In genomic region chr8:85699051-85699450, GRCm38 (mm10) we compare ENCODE assay signal across 8 mouse cellular contexts. TPM values are rescaled to one million over a fixed set of nuclear protein-coding genes. Genes with fewer than 3 reads are reported as not detected.
DNase-seq lines count a peak whose midpoint lies in the region; ATAC-seq lines count a peak whose summit lies in the region.

No protein-coding gene starts in this region.

- peak; percentile 79 for DNase-seq in adrenal gland, adult 2 months
- peak; percentile 90 for DNase-seq in embryo, embryonic 10 days (ENCODE audit: low spot score)
- peak; percentile 41 for DNase-seq in gastrocnemius, postnatal 14 days
- DNase-seq in left cerebral cortex, adult 8-10 months (ENCODE audit: low spot score in 2 of 2): peak; percentile 29 to 42
- DNase-seq in right cerebral cortex, postnatal 25 days: peak; percentile 79
- DNase-seq in yolk sac, embryonic 10.5 days (ENCODE audit: low spot score): peak; percentile 60

- intact Hi-C loops in gastrocnemius, postnatal 14 days (cut with DNase I; ENCODE audit: low total_unique reads): loop anchor here (5.0 kb wide), 1 partner anchor 888 kb away; no protein-coding TSS in a partner anchor

- ATAC-seq in inflammation-experienced regulatory T-cells, adult 6 months: peak; percentile 79
- peak; percentile 92 for ATAC-seq in megakaryocyte-erythroid progenitor cell, adult 5-6 weeks (replicated peaks; ENCODE audit: low FRiP score, low TSS enrichment, poor library complexity, severe bottlenecking)

RNA-seq across cellular contexts. Expression of gene Neto2, which starts 1.7 kb away (rescaled TPM):
- 1 to 10 TPM; 3.0 to 6.5 TPM for total RNA-seq in adrenal gland, adult 2 months (2021)
- 0.16 and 0.49 TPM in 2 replicates for polyA plus RNA-seq in adrenal gland, adult 2 months (2012; rRNA removed)
- total RNA-seq in gastrocnemius, postnatal 14 days (2021): 1 to 10 TPM; 1.8 to 3.2 TPM
- under 1 TPM; 0.13 to 0.34 (median 0.25) TPM for polyA plus RNA-seq in inflammation-experienced regulatory T-cells, adult 6 months (2017; shearing (Covaris generic))
- total RNA-seq in left cerebral cortex, adult 8-10 months (2022): 10 to 100 TPM; 57.4 to 73.8 (median 60.2) TPM
- total RNA-seq in megakaryocyte-erythroid progenitor cell, adult 5-6 weeks (2014; fragmentation: Nextera tagmentation): 1.9 and 5.5 TPM in 2 replicates
- 3.1 and 6.9 TPM in 2 replicates for total RNA-seq in megakaryocyte-erythroid progenitor cell, adult 5-6 weeks (2017)

Comparison
In these comparisons a context has a peak if more than half of its experiments do, and no peak if none do; other contexts are left out.
1. Peak in every context shown above with its lines: DNase-seq and ATAC-seq.
2. DNase-seq: peak in every context shown above with its lines; median percentile 90 in embryo, embryonic 10 days; 79 in adrenal gland, adult 2 months; 79 in right cerebral cortex, postnatal 25 days; 60 in yolk sac, embryonic 10.5 days; 41 in gastrocnemius, postnatal 14 days; 36 in left cerebral cortex, adult 8-10 months.
3. RNA of gene Neto2, which starts 1.7 kb away (total RNA-seq): 57.4 to 73.8 TPM in left cerebral cortex, adult 8-10 months; 3.0 to 6.5 TPM in adrenal gland, adult 2 months, 1.9 to 6.9 TPM in megakaryocyte-erythroid progenitor cell, adult 5-6 weeks and 1.8 to 3.2 TPM in gastrocnemius, postnatal 14 days; every median in the first group is over 4 times any median in the second.